In genomic region chr17:67343006-67343405, GRCm38 (mm10) we compare ENCODE assay signal across 19 mouse cellular contexts.
"Had no signal": no experiment of that assay in that cellular context is flagged by ENCODE, and none has a peak within 500 bp of the region (broad histone marks: within the 10 kb centered on the region; RNA-seq: fewer than 3 reads in every experiment).

No protein-coding gene starts in this region.

- H3K36me3 ChIP-seq: kidney, embryonic 15.5 days; limb, embryonic 15.5 days; liver, embryonic 13.5 days; midbrain, embryonic 12.5 days; midbrain, embryonic 15.5 days; neural tube, embryonic 12.5 days; neural tube, embryonic 15.5 days had no signal

- H3K4me1 ChIP-seq: limb, embryonic 12.5 days; limb, embryonic 15.5 days; liver, embryonic 13.5 days; midbrain, embryonic 12.5 days; midbrain, embryonic 15.5 days; neural tube, embryonic 12.5 days had no signal

- H3K27me3 ChIP-seq: kidney, embryonic 15.5 days; limb, embryonic 12.5 days; limb, embryonic 15.5 days; liver, embryonic 13.5 days; midbrain, embryonic 12.5 days; midbrain, embryonic 15.5 days; neural tube, embryonic 12.5 days; neural tube, embryonic 15.5 days had no signal

- H3K4me3 ChIP-seq: kidney, embryonic 15.5 days; limb, embryonic 12.5 days; limb, embryonic 15.5 days; liver, embryonic 13.5 days; midbrain, embryonic 12.5 days; midbrain, embryonic 15.5 days; neural tube, embryonic 12.5 days; neural tube, embryonic 15.5 days had no signal

- ATAC-seq: midbrain, embryonic 15.5 days had no signal

- H3K9me3 ChIP-seq: limb, embryonic 12.5 days; limb, embryonic 15.5 days; liver, embryonic 13.5 days; midbrain, embryonic 12.5 days; midbrain, embryonic 15.5 days; neural tube, embryonic 12.5 days; neural tube, embryonic 15.5 days had no signal

- DNase-seq: kidney, adult 8-10 months; kidney, postnatal 10 days; kidney, postnatal 36 days; left cerebral cortex, postnatal 4 days; liver, embryonic 13.5 days; lung, adult 2 months; lung, postnatal 14 days; lung, postnatal 4 days; right cerebral cortex, adult 18-20 months; right cerebral cortex, postnatal 14 days; thymus, adult 18-20 months; thymus, postnatal 36 days had no signal

- H3K27ac ChIP-seq: kidney, embryonic 15.5 days; limb, embryonic 12.5 days; limb, embryonic 15.5 days; liver, embryonic 13.5 days; midbrain, embryonic 12.5 days; midbrain, embryonic 15.5 days; neural tube, embryonic 12.5 days; neural tube, embryonic 15.5 days had no signal
